Mouse (Mus musculus) kidney, postnatal 14 days (tissue): Measurements from ENCODE around the gene Cables2.

Source experiments
- DNase-seq: peaks from one replicate; pipeline ENCODE4 v3.0.0; 2022; ENCODE audit warnings: mixed read lengths

Gene Cables2

DNA sequence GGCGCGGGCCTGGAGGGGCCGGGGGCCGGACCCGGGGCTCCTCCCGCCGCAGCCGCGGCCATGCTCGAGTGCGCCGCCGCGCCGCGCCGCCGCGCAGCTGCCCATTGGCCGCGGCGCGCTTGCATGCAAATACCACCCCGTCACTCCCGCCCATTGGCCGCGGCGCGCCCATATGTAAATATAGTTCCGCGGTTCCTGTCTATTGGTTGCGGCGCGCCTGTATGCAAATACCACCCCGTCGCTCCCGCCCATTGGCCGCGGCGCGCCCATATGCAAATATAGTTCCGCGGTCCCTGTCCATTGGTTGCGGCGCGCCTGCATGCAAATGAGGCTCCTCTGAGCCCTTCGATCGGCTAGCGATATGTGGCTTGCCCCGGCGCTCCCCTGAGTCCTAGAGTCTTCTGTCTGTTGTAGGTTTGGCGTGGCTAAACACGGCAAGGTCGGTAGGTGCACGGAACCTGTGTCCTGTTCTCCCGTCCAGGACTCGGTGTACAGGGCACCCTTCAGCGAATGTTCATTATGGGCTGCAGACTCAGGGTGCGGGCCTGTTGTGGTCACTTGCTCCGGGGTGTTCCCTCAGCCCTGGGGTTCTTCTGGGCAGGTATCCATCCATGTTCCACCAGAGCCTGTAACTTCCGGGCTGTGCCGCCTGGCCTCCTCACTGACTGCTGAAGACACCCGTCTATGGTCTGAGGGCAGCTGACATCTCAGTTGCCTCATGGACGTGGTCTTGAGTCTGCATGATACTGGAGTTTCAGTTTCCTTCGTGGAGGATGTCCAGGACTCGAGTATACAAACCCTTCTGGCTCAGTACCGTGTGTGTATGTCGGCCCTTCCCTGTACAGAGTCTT, at the start of gene Cables2:
TSS of gene Cables2 (minus strand) at position 103 of the 851 bp plus-strand sequence.
- DNase-seq: peak; percentile 97

DNA sequence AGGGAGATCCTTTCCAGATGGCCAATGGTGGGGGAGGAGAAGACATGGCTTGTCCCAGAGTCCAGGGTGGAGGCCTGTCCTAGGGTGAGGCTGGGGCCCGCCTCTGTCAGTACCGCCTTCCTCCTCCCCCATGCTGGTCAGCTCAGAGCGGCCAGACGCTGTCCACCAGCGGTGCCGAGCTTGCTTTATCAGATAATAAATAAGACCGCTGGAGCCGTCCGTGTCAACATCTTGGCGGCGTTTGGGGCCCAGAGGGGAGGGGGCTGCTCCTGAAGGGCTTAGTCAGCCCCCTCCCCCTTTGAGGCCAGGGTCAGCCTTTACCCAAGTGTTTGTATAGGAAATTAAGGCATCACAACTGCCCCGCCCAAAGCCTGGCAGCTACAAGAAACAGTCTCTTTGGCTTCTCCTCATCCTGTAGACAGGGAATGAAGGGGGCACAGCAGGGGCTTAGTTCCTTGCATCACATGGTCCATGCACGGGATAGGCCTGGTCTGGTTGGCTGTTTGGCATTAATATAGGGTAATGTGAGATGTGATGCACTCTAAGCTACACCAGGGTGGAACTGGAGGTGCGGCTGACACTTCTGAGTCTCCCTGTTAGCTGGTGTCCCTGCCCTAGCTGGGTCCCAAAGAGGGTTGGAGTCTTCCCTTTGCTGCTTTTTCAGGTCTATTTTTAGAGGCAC, 49.5 kb upstream of the Cables2 start:
- peak; percentile 25 for DNase-seq

DNA sequence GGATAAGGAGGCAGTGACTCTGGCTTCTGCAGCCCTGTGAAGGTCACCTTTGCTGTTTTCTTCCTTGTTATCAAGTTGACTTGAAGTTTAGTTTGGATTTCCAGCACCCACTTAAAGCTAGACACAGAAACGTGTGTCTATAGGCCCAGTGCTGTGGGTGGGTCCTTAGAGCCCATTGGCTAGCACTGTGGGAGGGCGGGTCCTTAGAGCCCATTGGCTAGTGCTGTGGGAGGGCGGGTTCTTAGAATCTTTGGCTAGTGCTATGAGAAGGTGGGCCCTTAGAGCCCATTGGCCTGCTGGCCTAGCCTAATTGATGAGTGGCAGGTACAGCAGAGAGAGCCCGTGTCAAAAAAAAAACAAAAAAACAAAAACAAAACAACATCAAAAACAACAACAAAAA, 46.9 kb upstream of the Cables2 start:
- no peak for DNase-seq

DNA sequence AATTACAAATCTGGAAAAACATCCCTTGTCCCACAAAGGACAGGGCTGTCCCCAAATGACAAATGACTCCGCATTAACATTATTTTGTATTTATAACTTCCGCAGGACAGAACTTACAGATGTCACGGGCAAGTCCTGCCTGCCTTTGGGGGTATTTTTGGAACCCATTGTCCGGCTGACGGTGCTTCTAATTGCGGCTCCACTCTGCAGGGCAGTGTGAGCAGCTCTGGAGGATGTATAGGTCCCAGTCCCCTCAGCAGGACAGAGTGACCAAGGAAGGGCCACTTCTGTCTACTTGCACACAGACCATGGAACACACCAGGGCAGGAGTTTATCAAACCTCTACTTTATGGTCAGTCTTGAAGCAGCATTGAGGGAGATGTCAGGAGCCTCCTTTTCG, 44.3 kb upstream of the Cables2 start:
- peak; percentile 30 for DNase-seq

DNA sequence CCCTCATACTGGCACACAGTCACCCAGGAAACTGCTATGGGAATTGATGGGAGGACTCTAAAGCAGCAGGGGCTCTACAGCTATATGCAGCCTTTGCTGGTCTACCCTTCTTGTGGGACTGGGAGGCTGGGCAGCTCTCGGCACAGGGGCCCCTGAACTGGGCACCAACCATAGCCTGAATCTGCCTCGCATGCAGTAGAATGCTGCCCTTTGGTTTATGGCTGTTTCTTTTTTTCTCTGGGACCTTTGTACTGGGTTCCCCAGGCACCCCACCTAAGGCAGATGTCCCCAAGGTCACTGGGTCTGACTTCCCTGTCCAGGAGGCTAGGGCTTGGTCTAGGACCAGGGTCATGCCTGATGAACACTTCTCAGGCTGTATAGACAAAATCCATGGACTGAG, 41.0 kb upstream of the Cables2 start:
- no peak for DNase-seq

DNA sequence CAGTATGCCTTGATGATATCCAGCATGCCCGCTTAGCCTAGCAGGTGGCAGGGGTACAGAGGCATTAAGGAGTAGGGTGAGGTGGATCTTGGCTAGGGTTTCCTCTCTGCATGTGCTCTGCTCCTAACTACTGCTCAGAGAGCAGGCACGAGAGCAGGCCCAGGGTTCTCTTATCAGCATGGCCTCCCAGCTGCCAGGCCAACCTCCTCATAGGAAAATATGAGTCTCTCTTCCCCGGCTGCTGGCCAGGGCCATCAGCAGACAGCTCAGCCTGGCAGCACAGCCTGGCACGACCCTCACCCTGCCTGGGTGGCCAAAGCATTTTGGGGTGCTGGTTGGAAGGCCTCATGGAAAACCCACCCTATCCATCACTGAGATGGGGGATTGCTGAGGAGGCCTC, 37.9 kb upstream of the Cables2 start:
- DNase-seq: no peak

DNA sequence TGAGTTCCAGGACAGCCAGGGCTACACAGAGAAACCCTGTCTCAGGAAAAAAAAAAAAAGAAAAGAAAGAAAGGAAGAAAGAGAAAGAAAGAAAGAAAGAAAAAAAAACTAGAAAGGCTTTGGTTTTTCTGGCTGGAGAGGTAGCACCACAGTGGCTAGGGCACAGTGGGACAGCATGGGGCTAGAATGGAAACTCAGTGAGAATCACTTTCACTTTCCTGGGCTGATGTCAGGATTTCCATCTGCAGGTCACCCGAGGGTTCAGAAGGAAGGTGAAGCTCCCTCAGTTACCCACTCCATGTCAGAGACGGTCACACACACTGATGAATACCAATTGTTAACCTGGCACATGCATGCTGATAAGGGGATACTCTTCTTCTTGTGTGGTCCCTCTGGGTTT, 34.4 kb upstream of the Cables2 start:
- DNase-seq: no peak

DNA sequence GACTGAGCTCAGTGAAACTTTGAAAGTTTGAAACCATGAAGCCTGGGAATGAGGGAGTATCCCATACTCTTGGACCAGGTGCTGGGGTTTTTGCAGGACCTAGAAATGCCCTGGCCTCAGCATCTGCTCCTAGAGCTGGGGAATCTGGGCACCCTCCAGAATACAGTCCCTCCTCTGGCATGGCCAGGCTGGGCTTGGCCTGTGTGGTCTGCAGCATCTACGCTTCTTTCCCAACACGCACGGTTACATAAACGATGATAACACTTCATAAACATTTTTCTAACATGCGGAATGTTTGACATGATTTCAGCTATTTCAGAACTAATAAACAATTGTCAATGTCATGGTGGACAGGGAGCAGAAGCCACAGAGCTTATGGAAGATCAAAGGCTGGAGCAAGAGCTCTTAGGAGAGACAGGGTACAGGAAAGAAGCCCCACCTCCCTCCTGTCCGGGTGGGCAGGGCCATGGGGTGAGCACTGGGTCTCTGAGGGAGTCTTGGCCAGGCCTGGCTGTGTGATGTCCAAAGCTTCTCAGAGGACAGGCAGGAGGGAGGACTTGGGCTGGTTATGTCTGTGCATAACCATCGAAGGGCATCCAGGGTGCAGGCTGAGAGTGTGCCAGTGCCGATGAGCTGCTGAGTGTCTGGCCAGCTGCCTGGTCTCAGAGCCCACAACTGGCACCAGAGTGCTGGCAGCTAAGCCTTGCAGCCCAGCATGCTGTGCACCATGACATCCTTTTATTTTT, 33.3 kb upstream of the Cables2 start:
- DNase-seq: no peak

DNA sequence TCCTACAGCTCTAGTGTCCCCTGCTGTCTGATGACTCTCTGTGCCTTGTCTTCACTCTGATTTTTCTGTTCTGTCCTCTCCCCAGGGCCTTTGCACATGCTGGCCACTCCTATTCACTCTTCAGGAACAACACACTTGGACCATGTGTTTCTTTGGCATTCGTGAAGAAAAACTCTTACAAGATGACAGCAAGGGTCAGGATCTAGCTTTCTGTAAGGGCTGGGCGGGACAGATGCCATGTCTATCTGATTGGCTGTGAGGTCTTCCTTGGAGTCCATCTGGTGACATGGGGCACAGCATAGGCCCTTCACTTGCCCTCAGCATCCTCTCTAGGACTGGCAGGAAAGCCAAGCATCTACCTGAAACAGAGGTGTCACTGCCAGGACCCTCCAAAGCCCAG, 32.7 kb upstream of the Cables2 start:
- DNase-seq: no peak

DNA sequence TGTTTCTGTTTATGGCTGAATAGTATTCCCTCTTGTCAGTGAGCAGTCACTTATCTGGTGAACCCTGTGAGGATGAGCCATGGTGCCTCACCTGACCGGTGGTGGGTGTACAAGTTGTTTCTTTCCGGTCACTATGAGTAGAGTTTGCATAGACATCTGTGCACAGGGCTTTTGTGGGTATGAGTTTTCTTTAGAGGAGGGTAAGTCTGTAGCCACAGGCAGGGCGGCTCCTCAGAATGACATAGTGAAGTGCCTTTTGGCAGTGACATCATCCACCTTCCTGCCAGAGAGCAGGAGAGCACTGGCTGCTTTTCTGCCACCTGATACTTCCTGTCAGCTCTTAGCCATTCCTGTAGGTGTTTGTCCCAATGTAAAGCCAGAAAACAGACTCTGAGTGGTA, 32.2 kb upstream of the Cables2 start:
- no peak for DNase-seq

DNA sequence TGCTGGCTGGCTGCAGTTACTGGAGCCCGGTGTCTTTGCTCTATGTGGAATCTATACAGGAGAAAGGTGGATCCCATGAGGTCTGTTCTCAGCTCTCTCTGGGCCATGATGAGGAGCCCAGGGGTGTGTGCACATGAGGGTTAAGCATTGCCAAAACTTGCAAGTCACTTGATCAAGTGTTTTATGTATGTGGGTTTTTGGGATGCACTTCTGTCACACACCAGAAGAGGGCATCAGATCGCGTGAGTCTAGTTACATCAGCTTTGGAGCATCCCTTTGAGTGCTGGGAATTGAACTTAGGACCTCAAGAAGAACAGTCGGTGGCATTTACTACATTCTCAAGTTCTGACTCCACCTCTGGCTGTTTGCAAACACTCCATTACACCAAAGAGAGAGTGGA, 31.3 kb upstream of the Cables2 start:
- DNase-seq: no peak

DNA sequence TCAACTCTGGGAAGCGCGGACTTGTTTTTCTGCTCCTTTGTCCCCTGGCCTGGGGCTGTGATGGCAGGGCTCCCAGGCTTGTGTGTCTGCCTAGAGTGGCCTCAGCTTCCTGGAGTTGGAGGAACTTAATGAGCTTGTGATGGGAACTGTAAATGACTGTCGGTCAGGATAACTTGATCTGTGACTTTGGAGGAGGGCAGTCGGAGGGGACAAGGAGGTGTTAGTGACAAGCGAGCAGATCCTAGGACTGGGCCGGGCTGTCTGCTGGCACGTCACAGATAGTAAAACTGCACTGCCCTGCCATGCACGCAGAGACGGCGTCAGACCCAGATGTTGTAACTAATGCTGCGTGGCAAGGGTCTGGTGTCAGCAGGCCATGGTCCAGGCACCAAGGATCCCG, 30.2 kb upstream of the Cables2 start:
- DNase-seq: no peak

DNA sequence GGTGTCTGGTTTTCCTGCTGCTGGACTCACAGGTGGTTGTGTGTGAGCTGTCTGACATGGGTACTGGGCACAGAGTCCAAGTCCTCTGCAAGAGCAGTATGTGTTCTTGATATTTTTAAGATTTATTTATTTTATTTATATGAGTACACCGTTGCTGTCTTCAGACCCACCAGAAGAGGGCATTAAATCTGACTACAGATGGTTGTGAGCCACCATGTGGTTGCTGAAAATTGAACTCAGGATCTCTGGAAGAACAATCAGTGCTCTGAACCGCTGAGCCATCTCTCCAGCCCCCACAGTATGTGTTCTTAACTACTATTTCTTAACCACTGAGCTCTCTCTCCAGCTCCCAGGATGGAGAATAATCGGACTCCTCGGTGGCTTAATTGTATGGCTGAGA, 28.9 kb upstream of the Cables2 start:
- DNase-seq: no peak

DNA sequence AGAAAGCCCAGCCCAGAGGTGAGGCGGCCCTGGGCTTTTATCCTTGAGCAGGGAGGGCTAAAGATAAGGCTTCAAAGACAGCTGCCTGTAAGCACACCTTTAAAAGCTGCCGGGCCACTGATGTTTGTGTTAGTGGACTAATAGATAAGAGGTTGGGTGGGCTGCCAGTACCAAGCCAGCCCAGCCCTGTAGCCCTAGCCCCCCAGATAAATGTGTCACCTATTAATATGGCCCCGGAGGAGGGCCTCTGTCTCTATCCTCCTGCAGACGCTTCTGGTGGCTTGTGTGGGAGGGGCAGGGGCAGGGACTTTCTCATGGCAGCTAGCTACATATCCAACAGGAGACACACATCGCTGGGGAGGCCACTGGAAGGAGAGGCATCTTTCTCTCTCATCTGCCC, 27.5 kb upstream of the Cables2 start:
- no peak for DNase-seq

DNA sequence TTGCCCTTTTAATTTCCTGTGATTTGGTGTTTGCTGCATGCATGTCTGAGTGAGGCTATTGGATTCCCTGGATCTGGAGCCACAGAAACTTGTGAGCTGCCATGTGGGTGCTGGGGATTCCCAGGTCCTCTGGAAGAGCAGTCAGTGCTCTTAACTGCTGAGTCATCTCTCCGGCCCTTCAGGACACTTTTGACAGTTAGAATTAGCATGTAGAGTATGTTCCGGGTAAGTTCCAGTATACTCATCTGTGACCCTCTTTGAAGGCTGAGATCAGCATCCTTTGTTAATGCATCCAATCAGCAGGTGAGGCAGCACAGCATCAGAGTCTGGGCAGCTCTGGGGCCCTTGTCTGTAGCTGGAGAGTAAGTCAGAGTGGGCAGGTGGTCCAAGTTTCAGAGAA, 27.0 kb upstream of the Cables2 start:
- no peak for DNase-seq

DNA sequence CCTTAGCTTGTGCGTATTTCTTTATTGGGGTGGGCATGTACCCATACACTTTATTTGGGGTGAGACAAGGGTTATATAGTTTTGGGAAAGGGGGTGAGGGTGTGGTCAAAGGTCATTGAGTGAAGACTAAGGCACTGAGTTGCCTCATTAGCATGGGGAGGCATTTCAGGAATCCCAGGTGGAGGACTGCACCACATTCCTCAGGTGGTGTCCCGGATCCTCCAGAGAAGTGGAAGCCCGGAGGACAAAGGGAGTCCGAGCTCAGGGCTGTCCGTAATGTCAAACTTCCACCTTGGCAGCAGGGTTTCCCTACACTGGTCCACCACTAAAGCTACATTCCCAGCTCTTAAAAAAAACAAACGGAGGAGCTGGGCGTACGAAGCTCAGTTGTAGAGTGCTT, 19.6 kb upstream of the Cables2 start:
- DNase-seq: no peak

DNA sequence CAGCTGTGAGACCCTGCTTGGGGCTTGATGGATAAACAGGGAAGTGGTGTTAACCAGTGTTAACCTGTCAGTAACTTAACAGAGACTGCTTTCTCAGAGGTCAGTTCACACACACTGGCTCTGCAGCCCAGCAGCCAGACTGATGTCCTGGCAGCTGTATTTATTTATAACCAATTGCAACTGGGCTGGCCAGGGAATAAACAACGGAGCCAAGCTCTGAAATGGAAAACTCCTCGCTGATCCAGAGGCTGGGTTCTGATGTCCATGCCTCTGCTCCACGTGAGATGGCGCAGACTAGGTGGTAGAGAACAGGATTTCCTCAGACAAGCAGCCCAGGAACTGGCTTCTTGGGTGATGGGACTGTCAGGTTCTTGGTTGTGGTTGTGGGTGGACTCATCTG, 18.7 kb upstream of the Cables2 start:
- no peak for DNase-seq

DNA sequence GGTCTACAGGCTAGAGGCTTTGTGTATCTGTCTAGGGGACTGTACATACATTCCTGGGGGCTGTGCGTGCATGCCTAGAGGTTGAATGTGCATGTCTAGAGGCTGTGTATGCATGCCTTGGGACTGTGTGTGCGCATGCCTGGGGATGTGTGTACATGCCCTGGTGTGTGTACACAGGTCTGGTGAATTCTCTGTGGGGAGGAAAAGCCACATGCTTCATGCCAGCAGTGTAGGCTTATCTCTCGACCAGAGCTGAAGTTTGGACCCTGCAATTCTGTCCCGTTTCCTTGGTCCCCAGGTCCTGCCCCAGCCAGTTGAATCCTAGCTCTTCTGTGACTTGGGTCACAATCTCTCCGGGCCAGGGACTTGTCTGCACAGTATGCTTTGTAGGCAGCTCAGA, 18.3 kb upstream of the Cables2 start:
- no peak for DNase-seq

DNA sequence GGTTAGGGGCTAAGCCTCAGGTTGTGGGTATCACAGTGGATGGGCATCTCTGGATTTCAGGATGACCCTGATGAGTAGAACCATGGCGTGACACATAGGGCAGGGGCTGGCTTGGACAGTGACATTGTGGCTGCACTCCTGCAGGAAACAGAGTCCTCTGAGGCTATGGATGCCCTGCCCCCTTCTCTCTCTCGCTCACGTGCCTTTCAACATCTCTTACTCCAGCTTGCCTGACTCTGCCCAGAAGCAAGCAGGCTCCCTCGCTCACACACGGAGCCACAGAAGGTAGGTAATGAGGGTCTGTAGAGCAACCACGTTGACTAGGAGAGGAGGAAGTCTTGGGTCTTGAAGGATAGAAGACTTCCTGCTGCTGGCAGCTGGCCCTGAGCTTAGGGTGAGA, 17.2 kb upstream of the Cables2 start:
- DNase-seq: no peak

DNA sequence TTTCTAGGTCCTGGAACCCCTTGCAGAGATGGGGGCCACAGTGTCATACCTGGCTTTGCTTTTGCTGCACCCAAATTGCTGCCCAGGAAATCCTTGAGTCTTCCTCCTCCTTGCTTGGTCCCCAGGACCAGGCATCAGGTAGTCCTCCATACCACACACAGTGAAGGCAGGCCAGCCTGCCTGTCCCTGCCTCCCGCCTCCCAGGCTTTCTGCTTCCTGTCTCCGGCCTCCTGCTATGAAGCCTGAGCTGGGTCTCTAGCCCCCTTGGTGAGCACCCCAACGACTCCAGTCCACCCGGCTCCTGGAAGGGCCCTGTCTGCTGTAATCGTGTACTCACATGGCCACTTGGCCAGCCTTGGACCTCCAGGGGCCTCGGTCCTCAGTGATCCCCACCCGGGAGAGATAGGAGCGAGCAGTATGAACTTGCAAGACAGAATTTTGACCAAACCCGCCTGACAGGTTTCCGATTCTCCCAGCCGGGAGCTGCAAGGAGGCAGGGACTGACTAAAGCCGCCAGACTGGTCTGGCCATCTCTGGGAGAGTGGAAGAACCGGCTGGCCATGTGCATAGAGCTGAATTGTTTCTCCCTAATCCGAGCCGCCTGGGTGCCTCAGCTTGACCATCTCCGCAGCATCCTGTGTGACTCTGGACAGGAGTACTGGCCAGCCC, 16.3 kb upstream of the Cables2 start, which contains the start of gene Rbbp8nl:
TSS of gene Rbbp8nl (minus strand) at position 440 of the 669 bp plus-strand sequence.
- DNase-seq: peak; percentile 76

DNA sequence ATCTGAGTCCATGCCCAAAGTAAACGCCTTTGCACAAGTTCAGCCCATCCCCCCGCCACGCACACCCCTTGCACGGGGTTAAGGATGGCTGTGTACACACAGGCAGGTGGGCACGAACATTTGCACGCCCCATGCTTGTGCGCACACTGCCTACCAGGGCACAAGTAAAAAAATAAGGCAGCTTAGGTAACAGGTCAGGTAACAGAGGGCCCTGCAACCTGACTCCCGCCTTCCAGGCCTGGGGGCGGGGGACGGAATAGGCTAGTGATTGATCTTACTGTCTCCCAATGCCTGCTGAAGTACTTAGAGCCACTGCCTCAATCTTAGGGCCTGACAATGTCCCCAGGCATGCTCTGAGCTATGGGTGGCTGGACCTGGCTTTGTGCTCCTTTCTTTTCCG, 15.7 kb upstream of the Cables2 start:
- no peak for DNase-seq

DNA sequence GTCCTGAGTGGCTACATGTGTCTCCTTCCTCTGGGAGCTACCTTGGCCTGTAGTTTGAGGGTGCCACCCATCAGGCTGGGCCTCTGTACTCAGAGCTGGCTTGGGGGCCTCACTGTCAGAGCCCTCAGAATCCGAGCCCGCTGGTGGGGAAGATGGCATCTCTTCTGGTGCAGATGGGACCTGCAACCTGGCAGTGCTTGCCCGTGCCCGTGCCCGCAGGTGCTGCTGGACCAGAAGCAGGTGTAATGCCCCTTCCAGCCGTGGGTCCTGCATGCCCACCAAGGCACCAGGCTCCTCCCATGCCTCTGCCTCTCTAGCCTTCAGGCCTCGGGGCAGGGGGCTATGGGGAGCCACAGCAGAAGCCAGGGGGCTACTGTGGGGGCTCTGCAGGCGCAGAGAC, 6.0 kb upstream of the Cables2 start:
- DNase-seq: no peak

DNA sequence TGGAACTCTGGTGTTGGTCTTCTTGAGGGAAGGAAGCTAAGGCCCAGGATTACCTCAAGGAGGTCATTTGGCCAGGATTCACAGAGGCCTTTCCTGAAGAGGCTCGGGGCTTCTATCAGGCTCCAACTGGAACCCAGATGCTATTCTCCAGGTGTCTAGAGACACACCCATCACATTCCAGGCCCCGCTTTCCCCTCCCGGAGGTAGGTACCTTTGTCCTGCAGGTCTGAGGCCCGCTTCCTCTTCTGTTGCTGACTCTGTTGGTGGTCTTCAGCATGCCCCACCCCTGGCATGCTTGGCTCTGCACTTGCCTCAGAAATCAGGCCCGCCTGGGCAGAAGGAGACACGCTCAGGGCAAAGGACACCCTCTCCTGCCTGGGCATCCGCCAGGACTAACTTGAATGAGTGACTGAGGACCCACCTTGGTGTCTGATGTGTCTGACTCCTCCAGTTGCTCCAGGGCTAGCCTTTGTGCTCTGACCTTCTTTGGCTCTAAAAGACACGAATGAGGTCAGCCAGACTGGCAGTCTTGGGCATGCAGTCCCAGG, 4.6 kb upstream of the Cables2 start:
- no peak for DNase-seq
